Mouse (Mus musculus) kidney, adult 11 months (tissue): ENCODE data around the gene 1700061G19Rik.

Source experiments
- DNase-seq: peaks from one replicate; pipeline ENCODE4 v3.0.0; 2022

Gene 1700061G19Rik

DNA sequence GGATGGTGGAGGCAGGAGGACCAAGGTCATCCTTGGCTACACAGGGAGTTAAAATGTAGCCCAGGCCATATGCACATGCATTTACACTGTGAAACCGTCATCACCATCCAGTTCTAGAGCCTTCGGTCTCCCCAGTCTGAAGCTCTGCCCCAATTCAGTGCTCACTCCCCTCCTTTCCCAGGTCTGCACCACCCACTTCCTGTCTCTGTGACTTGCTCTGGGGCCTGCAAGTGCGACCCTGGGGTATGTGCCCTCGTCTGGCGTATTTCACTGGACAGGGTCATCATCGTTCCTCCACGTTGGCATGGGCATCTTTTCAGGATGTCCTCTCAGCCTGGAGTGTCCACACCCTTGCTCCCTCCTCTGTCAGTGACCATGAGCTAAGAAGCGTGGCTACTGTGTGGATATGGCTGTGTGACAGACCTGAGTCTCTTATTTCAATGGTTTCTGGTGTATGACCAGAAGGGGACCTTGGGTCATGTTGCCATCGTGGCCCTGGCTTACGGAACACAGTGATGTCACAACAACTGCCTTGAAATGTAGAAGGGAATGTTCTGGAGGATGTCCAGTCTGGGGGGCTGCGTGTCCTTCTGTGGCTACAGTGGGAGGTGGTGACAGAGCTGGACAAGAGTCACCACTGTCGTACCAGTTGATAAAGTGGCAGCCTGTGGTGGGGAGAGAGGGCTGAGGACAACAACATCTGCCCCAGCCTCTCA, at the start of gene 1700061G19Rik:
Gene 1700061G19Rik (plus strand): TSS at position 542 of the 716 bp plus-strand sequence.
- no peak for DNase-seq

DNA sequence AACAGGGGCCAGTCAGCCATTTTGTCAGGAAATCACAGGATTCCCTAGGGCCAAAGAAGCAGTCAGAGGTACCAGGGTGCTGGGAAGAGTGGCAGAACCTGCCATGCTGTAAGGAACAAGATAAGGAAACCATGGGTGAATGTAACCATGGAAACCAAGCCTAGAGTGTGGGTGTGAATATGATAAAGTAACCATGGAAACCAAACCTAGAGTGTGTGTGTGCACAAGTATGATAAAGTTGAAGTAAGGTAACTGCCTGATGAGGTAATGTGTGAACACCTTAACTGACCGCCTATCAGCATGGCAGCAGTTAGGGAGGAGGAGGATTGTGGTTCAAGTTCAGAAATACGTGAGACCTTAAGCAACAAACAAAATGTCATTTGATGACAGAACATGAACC, 48.6 kb upstream of the 1700061G19Rik start:
- no peak for DNase-seq

DNA sequence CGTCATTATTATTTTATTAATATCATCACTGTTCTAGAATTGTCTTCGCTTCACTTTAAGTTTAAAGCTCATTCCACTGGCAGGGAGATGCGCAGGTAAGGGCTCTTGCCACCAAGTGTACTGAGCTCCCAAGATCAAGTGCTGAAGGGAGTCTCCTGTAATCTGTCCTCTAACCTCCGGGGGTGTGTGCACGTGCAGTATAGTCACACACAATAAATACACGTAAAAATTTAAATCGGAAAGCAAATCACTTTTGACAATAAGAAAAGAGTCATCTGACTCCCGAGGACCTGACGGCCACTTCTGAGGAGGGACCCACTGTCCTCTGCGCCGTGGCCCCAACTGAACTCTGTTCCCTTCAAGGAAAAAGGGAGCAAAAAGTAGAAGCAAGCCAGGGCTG, 46.1 kb upstream of the 1700061G19Rik start:
- no peak for DNase-seq

DNA sequence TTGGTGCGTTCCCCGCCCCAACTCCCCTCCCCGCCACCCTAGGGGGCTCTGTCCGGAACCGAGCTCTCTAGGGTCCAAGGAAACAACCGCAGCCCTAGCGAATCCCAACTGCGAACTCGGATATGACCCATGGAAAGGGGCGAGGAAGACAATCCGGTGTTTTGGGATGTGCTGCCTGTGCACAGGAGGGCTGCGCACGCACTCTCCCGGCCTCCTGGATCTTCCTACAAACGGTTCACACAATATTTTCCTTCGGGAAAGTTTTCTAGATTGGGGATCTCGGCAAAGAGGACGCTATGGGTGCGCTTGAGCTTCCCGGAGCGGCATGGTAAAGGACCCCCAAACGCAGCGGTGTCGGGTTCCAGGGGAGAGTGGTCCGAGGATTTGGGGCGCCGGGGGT, 45.5 kb upstream of the 1700061G19Rik start:
- no peak for DNase-seq

DNA sequence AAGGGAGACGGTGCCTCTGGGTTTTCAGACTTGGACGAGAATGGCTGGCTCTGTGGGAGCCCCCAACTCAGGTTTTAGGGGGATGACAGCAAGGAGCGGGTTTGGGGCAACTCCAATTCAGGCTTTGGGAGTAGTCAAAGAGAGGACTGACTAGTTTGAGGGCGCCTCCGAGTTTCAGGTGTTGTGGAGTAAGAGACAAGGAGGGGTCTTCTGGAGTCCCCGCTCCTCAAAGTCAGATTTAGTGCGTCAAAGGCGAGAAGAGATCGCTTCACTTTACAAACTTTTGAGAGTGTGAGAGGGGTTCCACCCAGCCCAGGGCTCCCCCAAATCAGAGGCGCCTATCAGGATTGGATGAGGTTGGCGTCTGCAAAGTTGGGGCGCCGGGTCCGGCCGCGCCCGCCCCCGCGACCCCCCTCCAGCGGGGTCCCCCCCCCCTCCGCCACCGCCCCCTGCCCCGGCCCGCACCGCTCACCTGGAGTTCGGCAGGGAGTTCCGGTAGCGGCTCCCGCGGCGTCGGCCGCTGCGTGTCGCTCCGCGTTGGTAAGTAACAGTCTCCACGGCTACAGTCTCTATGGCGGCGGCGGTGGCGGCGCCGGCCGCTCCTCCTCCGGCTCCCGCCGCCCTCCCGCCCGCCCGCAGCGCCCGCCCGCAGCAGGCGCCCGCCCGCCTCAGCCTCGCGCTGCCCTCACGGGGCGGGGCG, 44.7 kb upstream of the 1700061G19Rik start, which contains the start of gene Rfx2:
Gene Rfx2 (minus strand): TSS at position 603 of the 700 bp plus-strand sequence.
- DNase-seq: no peak

DNA sequence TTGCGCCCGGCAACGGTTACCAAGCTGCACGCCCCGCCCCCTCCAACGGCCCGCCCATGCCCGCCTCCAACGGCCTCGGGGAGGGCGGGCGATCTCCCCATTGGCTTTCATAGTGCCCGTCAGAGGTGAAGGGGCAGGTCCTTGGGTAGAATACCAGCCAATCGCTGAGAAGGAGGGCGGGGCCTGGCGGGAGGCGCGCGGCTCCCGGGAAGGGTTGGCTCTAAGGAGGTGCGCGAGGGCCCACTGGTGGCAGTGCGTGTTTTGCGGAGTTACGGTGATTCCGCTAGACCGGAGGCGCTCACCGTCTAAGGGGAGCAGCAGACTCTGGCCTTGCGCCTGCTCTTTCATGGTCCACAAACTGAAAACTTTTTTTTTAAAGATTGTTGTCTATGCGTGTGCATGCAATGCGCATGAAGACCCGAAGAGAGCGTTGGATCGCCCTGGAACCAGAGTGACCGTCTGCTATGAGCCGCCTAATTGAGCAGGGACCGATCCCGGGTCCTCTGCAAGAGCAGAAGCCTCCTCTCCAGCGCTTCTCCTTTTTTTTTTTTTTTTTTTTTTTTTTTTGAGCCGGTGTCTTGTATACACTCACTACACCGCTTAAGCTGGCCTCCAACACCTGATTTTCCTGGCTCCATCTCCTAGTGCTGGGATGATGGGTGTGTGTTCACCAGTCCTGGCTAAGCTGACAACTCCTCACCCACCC, 44.0 kb upstream of the 1700061G19Rik start:
- DNase-seq: peak; percentile 98

DNA sequence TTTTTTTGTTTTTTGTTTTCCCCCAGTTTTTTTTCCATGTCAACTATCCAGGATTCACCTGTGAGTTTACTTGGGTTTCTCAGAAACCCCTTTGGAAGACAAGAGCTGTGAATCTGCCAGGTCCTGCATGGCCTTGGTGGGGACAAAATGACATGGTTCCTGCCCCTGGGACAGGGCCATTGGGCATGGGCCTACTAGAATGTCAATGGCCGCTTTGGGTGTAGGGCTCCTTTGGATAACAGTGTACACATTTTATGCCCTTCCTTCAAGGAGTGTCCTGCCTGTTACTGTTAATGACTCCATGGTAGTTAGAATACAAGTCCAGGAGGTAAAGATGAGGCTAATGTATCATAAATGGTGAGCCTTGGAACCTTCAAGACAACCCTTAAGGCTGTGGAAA, 42.4 kb upstream of the 1700061G19Rik start:
- DNase-seq: no peak

DNA sequence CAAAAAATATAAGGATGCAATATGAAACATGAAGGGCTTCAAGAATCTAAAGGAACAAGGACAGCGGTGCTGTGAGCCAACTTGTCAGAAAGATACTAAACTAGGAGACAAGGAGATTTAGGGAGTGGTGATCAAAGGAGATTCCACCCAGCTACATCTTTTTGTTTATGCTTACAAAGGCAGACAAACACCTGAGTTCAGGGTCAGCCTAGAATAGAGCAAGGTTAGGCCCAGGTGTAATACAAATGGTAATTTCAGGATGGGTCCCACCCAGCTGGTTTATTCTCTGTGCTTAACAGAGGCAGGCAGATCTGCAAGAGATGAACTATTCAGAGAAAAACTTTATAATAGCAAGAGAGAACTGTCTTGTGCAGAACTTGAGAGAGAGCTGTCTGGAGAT, 41.9 kb upstream of the 1700061G19Rik start:
- DNase-seq: no peak

DNA sequence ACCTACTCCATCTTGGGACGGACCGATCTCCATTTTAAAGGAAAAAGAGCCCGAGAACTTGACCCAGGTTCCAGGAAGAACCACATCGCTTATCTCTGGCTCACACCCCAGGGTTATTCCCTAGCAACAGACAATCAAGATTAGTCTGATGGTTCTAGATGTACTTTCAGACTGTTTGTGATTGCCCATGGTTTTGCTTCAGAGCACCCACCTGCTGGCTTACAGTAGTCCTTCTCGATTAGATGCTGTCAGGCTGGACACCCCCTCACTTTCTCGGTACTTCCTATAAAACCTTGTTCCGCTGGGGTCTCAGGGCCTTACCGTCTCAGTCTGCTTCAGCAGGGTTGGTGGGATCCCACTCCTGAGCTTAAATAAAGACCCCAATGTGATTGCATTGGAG, 38.9 kb upstream of the 1700061G19Rik start:
- DNase-seq: no peak

DNA sequence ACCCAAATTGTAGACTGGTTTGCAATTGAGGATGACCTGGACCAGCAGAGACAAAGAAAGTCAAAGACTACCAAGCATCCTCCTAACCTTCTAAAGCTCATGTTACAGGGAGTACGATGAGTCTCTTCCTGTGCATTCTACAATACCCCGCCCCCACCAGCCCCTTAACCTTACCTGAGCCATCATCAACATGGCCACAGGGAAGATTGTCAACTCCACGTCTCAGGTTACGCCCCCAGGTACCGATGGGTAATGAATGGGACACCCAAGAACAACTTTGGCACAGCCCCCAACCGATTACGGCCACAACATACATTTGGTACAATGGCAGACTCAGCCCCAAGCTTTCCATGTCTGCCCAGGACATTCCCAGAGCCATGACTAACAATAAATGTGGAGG, 34.8 kb upstream of the 1700061G19Rik start:
- no peak for DNase-seq

DNA sequence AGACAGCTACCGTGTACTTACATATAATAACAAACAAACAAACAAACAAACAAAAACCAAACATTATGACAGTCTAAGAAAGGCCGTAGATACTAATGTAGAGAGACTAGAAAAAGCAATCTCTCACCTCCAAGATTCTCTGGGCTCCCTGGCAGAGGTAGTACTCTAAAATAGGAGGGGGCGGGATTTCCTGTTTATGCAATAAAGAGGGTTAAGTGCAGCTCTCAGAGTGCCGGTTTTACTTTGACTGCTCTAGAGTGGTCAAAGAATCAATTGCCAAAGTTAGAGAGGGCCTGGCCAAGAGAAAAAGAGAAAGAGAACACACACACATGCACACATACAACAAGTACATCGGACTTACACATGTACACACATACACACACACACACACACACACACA, 33.1 kb upstream of the 1700061G19Rik start:
- DNase-seq: no peak

DNA sequence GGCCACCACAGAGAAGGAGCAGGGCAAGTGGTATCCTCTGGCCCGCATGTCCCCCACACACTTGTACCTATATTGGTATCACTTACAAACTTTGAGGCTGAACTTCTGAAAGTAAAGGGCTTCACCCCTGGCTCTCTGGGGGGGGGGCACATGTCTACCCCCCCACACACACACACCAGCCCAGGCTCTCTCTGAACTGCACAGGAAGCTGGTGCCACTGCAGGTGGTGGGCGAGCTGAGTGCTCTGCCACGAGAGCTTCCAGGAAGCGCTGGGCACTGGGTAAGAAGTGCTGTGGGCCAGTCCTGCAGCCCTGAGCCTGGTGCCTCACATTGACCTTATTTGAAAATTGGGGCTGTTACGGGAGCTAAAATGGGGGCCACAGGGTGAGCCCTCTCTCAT, 31.6 kb upstream of the 1700061G19Rik start:
- DNase-seq: no peak

DNA sequence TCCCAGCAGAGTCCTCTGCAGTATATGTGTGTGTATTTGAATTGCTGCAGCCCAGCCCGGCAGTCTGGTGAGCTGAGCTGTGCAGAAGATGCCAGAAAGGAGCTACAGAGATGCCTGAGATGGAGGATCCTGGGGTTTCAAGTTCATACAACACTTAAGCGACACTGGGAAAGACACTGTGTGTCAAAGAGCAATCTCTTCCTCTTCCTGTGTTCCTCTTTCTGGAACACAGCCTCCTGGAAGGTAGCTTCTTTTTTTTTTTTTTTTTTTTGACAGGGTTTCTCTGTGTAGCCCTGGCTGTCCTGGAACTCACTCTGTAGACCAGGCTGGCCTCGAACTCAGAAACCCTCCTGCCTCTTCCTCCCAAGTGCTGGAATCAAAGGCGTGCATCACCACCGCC, 26.5 kb upstream of the 1700061G19Rik start:
- DNase-seq: no peak

DNA sequence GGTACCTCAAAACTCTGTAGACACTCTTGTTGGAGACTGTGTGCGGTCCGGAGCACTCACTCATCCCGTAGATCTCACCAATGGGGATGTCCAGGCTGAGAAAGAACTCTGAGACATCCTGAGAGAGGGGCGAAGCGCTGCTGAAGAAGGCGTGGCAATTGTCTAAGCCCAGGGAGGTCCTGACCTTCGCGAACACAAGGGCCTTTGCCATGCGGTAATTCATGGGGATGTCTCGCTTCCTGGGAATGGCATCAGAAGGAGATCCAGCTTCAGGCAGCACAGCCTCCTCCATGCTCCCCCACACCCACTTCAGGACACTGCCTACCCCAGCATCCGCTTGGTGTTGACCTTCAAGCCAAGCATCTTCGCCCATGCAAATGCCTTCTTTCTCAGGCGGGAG, 25.6 kb upstream of the 1700061G19Rik start:
- no peak for DNase-seq

DNA sequence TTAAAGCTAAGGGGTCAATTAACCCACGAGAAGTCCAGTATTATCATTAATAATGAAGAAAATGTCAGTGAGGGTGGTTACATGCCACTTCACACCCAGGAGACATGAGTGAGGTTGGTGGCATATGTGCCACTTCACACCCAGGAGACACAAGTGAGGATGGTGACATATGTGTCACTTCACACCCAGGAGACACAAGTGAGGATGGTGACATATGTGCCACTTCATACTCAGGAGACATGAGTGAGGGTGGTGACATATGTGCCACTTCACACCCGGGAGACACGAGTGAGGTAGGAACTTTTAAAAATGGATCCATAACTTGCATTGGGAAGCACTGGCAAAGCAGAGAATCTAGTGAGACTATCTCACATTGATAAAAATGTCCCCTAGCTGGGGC, 24.1 kb upstream of the 1700061G19Rik start:
- no peak for DNase-seq

DNA sequence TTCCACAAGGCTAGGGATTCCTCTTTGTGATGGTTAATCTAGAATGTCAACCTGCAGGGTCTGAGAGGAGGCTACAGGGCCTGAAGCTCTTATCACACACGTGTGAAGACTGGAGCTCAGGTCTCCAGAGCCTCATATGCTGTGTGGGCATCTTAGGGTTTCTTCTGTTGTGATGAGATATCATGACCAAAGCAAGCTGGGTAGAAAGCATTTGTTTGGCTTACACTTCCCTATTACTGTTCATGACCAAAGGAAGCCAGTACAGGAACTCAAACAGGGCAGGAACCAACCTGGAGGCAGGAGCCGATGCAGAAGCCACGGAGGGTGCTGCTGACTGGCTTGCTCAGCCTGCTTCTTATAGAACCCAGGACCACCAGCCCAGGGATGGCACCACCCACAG, 19.9 kb upstream of the 1700061G19Rik start:
- no peak for DNase-seq

DNA sequence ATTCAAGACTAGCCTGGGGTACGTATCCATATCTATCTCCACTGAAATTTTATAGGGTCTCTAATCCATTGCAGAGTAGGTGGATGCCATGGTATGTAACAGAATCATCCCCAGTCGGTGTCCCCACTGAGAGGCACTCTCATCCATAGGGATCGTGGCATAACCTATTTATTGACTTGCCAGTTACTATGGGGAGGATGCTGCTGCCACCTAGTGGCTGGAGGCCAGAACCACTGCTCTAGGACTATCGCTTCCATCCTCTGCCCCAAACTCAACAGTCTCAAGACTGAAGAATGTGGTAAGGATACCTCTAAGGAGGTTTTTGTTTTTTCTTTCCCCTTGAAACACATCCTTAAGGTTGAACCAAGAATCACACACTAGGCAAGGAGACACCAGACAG, 17.1 kb upstream of the 1700061G19Rik start:
- peak; percentile 51 for DNase-seq

DNA sequence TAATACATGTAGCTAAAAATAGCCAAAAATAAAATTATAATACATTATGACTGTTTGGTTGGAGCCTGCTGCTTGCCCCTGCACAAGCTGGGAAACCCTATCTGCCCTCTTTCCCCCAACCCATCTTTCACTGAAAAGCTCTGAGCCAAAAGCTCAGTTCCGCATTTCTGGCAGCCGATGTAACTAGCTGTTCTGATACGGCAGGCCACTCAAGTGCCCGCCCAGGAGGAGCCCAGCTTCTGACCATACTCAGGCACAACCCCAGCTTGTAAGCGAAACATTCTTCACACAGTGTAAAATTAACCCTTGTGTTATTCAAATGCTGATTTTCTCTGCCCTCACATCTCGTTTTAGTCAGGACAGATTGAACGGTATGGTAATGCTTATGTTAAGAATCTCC, 16.4 kb upstream of the 1700061G19Rik start:
- no peak for DNase-seq

DNA sequence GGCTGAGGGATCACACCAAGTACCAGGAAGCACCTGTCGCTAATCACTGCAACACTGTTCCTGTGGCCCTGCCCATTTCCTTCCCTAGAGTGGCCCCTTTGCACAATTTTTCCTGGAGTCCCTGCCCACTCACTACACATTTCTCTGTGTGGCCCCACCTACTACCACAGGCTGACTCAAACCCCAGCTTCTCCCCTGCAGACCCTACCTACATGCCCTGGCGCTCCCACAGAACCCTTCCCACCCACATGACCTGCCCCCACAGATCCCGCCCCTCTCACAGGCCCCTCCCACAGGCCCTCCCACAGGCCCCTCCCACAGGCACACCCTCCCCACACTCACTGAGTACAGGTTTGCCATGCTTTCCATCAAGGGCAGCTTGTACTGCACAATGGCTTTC, 14.1 kb upstream of the 1700061G19Rik start:
- no peak for DNase-seq

DNA sequence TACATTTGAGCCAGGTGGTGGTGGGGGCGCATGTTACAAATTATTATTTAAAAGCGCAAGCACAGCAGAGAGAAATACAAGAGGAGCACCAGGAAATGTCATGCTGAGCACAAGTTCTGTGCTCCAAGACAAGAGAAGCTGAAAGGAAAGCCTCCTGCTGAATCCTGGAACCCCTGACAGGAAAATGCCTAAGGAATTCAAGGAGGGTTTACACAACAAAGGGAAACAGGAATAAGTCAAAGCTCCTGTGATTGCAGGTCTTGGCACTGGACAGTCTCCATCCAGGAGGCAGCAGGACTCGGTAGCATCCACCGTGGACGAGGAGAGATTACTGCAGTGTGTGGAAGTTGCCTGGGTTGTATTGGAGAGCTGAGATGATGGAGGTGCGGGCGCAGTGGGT, 9.2 kb upstream of the 1700061G19Rik start:
- DNase-seq: no peak

DNA sequence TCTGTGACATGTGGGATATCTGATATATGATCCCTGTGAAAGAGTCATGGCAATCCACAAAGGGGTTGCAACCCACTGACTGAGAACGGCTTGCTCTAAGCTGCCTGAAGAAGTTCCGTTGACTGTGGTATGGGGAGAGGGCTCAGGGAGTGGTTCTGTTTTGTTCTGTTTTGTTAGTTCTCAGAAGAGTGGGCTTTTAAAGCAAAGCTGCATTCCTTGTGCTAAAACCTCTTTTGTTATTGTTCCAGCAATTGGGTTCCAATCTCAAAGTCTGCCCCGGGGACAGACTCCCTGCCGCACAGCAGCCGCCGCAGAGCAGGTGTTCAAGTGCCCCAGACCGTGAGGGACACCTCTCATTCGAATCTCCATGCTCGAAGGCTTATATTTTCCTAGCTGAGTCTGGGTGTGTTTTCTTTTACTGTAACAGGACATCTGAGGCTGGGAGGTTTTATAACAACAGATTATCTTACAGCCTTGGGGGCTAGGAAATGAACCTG, 5.7 kb upstream of the 1700061G19Rik start:
- DNase-seq: no peak

DNA sequence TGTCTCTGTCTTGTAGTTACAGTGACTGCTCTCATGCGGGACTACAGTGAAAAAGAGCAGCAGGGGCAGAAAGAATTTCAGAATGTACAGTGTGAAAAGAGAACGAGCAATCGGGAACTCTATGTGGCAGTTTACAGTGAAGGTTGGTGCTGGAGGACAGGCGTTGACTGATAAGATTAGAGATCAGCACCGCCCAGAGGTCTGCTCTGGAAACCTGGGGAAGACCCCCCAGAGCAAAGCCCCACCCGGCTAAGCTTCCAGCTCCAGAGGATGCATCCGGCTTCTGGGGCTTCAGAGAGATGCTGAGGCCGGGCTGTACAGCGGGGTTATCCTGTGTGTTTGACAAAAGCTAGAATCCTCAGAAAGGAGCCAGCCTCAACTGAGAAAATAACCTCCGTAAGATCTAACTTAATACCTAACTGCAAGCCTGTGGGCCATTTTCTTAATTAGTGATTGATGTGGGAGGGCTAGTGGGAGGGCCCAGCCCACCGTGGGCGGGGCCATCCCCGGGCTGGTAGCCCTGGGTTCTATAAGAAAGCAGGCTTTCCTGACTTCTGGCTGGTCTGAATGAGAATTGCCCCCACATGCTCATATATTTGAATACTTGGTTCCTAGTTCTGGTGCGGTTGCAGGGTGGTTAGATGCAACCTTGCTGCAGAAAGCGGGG, 4.9 kb upstream of the 1700061G19Rik start:
- DNase-seq: no peak

DNA sequence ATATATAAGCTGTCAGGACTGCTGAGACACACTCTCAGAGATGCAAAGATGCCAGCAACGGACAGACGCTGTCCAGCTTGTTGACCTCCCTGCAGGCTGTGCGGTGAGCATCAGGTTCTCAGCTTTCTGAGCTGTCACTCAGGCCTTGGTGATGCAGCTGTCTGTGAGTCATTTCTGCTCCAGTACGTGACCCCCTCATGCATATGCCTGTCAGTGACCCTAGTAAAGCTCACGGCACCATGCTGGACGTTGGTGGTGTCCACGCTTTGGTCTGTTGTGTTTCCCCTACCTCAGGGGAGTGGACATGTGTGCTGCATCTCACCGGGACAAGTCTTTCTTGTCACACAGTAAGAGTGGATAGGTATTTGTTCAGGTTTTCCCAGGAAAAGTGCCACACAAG, 3.5 kb upstream of the 1700061G19Rik start:
- no peak for DNase-seq
